Mouse (Mus musculus) liver, embryonic 14.5 days (tissue): ENCODE results near the gene Rnf220.

Experiments
- CTCF ChIP-seq: IDR thresholded peaks from 2 replicates; pipeline ENCODE4 v1.5.1; 2016; ENCODE audit warnings: antibody characterized with exemption, low read depth, control low read depth
- EP300 ChIP-seq: IDR thresholded peaks from 2 replicates; pipeline ENCODE4 v1.6.1; 2016; ENCODE audit warnings: antibody characterized with exemption, low read depth

GRCm38 (mm10) chr4:117407945-117408344 is 88.9 kb downstream of the Rnf220 start:
- no peak for TF ChIP-seq CTCF
- TF ChIP-seq EP300 = no peak
